Mouse (Mus musculus) liver, adult 2 months (tissue): ENCODE results near the gene Nr5a1.

ENCODE experiments used
- CTCF ChIP-seq: fragments of 200-500 bp; IDR thresholded peaks from 2 replicates; pipeline ENCODE4 v1.5.1; 2011; ENCODE audit warnings: low read depth, low read length, control low read depth
- POLR2A ChIP-seq: fragments of 200-500 bp; IDR thresholded peaks from 2 replicates; pipeline ENCODE4 v1.6.1; 2011; ENCODE audit warnings: low read length, control low read depth; ENCODE audit not compliant: insufficient read depth; ENCODE audit errors: extremely low read depth

- TF ChIP-seq CTCF (no peak), POLR2A (no peak)
Observed at GRCm38 (mm10) chr2:38739847-38740246, 25.5 kb upstream of the Nr5a1 start.
